Mouse (Mus musculus) liver, adult 2 months (tissue): ENCODE results near the gene Krt222.

Experiments
- CTCF ChIP-seq: fragments of 200-500 bp; IDR thresholded peaks from 2 replicates; pipeline ENCODE4 v1.5.1; 2011; ENCODE audit warnings: low read depth, low read length, control low read depth
- POLR2A ChIP-seq: fragments of 200-500 bp; IDR thresholded peaks from 2 replicates; pipeline ENCODE4 v1.6.1; 2011; ENCODE audit warnings: low read length, control low read depth; ENCODE audit not compliant: insufficient read depth; ENCODE audit errors: extremely low read depth

GRCm38 (mm10) chr11:99265796-99266195 lies 21.9 kb upstream of the Krt222 start:
- no peak for TF ChIP-seq CTCF
- TF ChIP-seq POLR2A: no peak
